Mouse (Mus musculus) macrophage (primary cell): ENCODE measurements around the gene Trim31. TPM values are rescaled to one million over a fixed set of nuclear protein-coding genes. Genes with fewer than 3 reads are reported as not detected.

ENCODE experiments used
- H3K27ac ChIP-seq: fragments of 350-480 bp; formaldehyde crosslinking; 2 replicates; pipeline ENCODE4 v1.9.0; 2021
- H3K36me3 ChIP-seq: fragments of 350-480 bp; formaldehyde crosslinking; 2 replicates; pipeline ENCODE4 v1.9.0; 2021; ENCODE audit errors: inconsistent target
- H3K4me3 ChIP-seq: fragments of 350-480 bp; formaldehyde crosslinking; 2 replicates; pipeline ENCODE4 v1.9.0; 2021; ENCODE audit errors: inconsistent target
- H3K79me2 ChIP-seq: fragments of 350-480 bp; formaldehyde crosslinking; 2 replicates; pipeline ENCODE4 v1.9.0; 2021; ENCODE audit errors: inconsistent target
- WGBS: methylation state at CpG from one replicate; pipeline ENCODE4 v1.1.7; 2026; ENCODE audit warnings: inconsistent platforms; ENCODE audit not compliant: missing documents; 5-methylcytosine and 5-hydroxymethylcytosine counted together
- polyA plus RNA-seq: library from polyadenylated mRNA; stranded (reverse); fragments of 250-400 nt; gene quantifications from 3 replicates; pipeline ENCODE4 v1.2.4, GENCODE M21; 2018; ENCODE audit warnings: inconsistent platforms
- total RNA-seq, 78 experiments: library from RNA; depleted of rRNA; stranded (reverse); fragments of 250-400 nt; gene quantifications; 1 replicate in 9 of 78; 2 replicates in 24 of 78; 3 replicates in 43 of 78; 4 replicates in 2 of 78; pipeline ENCODE4 v1.2.4; 2018; ENCODE audit warnings: inconsistent platforms in 56 of 78

Gene Trim31
- total RNA-seq (2018; cell fraction: chromatin; rRNA removed): not detected
- not detected for total RNA-seq (2018; cell fraction: cytosol; rRNA removed)
- total RNA-seq (2018; cell fraction: nucleus; rRNA removed): not detected
- polyA plus RNA-seq: not detected in 3 replicates

- no peak within 1 kb of the TSS for H3K27ac ChIP-seq
- H3K36me3 ChIP-seq: no peaks in the 10 kb centered on the region
- WGBS: 80% methylated on average over 6 of the region's 6 CpGs
- no peak within 1 kb of the TSS for H3K4me3 ChIP-seq
- no peaks in the 10 kb centered on the region for H3K79me2 ChIP-seq
Observed at GRCm38 (mm10) chr17:36897552-36898205, at the start of gene Trim31. Gene Trim31 (plus strand): TSS chr17:36898118.

- peaks cover 53% of the 10 kb centered on the region; the same call in 1 of the 2 replicates for H3K79me2 ChIP-seq
- WGBS: 83% methylated on average over 5 of the region's 5 CpGs
- H3K27ac ChIP-seq: peak overlapping the region; percentile 7; the same call in 1 of the 2 replicates
- H3K4me3 ChIP-seq: no peak overlapping the region
- peaks cover 41% of the 10 kb centered on the region for H3K36me3 ChIP-seq
Observed at GRCm38 (mm10) chr17:36848911-36849310, 49.0 kb upstream of the Trim31 start.

- H3K4me3 ChIP-seq: no peak overlapping the region
Observed at GRCm38 (mm10) chr17:36849992-36850391, 47.9 kb upstream of the Trim31 start.

GRCm38 (mm10) chr17:36851200-36851599 is 46.7 kb upstream of the Trim31 start:
- no peak overlapping the region for H3K27ac ChIP-seq
- 100% methylated on average over 5 of the region's 5 CpGs for WGBS
- H3K79me2 ChIP-seq: peaks cover 30% of the 10 kb centered on the region; the same call in 1 of the 2 replicates
- H3K4me3 ChIP-seq: no peak overlapping the region
- H3K36me3 ChIP-seq: peaks cover 59% of the 10 kb centered on the region

More at GRCm38 (mm10) chr17:36849992-36850391, 47.9 kb upstream of the Trim31 start:
- Histone ChIP-seq H3K79me2 (peaks cover 42% of the 10 kb centered on the region; the same call in 1 of the 2 replicates), H3K27ac (no peak overlapping the region), H3K36me3 (peaks cover 51% of the 10 kb centered on the region)
- WGBS: 94% methylated on average over 2 of the region's 2 CpGs

- Histone ChIP-seq H3K79me2 (peaks cover 26% of the 10 kb centered on the region; the same call in 1 of the 2 replicates), H3K27ac (no peak overlapping the region), H3K4me3 (no peak overlapping the region), H3K36me3 (peaks cover 61% of the 10 kb centered on the region)
- WGBS: 98% methylated on average over 5 of the region's 5 CpGs
Observed at GRCm38 (mm10) chr17:36851627-36852026, 46.3 kb upstream of the Trim31 start.

- Histone ChIP-seq H3K4me3 (no peak overlapping the region), H3K27ac (no peak overlapping the region), H3K79me2 (peaks cover 1% of the 10 kb centered on the region; the same call in 1 of the 2 replicates), H3K36me3 (peaks cover 81% of the 10 kb centered on the region)
- 88% methylated on average over 3 of the region's 3 CpGs for WGBS
Observed at GRCm38 (mm10) chr17:36855484-36855883, 42.4 kb upstream of the Trim31 start.

- no peak overlapping the region for H3K4me3 ChIP-seq
- peaks cover 74% of the 10 kb centered on the region for H3K36me3 ChIP-seq
- H3K79me2 ChIP-seq: no peaks in the 10 kb centered on the region
- whole genome bisulfite sequencing: 97% methylated on average over 4 of the region's 4 CpGs
- H3K27ac ChIP-seq: no peak overlapping the region
Observed at GRCm38 (mm10) chr17:36856236-36856635, 41.7 kb upstream of the Trim31 start.

- Histone ChIP-seq H3K4me3 (no peak overlapping the region), H3K79me2 (no peaks in the 10 kb centered on the region), H3K36me3 (peaks cover 54% of the 10 kb centered on the region), H3K27ac (no peak overlapping the region)
- 57% methylated on average over 3 of the region's 3 CpGs for WGBS
Observed at GRCm38 (mm10) chr17:36858181-36858580, 39.7 kb upstream of the Trim31 start.

GRCm38 (mm10) chr17:36861680-36862079 is 36.2 kb upstream of the Trim31 start:
- H3K36me3 ChIP-seq: peaks cover 21% of the 10 kb centered on the region
- no peak overlapping the region for H3K27ac ChIP-seq
- no peaks in the 10 kb centered on the region for H3K79me2 ChIP-seq
- WGBS: 29% methylated on average over 2 of the region's 2 CpGs
- H3K4me3 ChIP-seq: no peak overlapping the region

GRCm38 (mm10) chr17:36866719-36867527 is 31.0 kb upstream of the Trim31 start, which contains the start of gene Trim15:
Gene Trim15 (minus strand): TSS chr17:36867210.
- H3K36me3 ChIP-seq: no peaks in the 10 kb centered on the region
- H3K27ac ChIP-seq: no peak within 1 kb of the TSS
- no peak within 1 kb of the TSS for H3K4me3 ChIP-seq
- 22% methylated on average over 29 of the region's 29 CpGs for WGBS
- H3K79me2 ChIP-seq: no peaks in the 10 kb centered on the region

GRCm38 (mm10) chr17:36868836-36869235 is 29.1 kb upstream of the Trim31 start:
- no peak overlapping the region for H3K27ac ChIP-seq
- H3K36me3 ChIP-seq: no peaks in the 10 kb centered on the region
- no peak overlapping the region for H3K4me3 ChIP-seq
- 86% methylated on average over 1 of the region's 2 CpGs for WGBS
- no peaks in the 10 kb centered on the region for H3K79me2 ChIP-seq

GRCm38 (mm10) chr17:36869284-36869954 is 28.5 kb upstream of the Trim31 start, which contains the start of gene Trim10:
Gene Trim10 (plus strand): TSS chr17:36869574.
- WGBS: 95% methylated on average over 3 of the region's 4 CpGs
- no peaks in the 10 kb centered on the region for H3K79me2 ChIP-seq
- H3K4me3 ChIP-seq: no peak within 1 kb of the TSS
- no peak within 1 kb of the TSS for H3K27ac ChIP-seq
- H3K36me3 ChIP-seq: no peaks in the 10 kb centered on the region

- no peak overlapping the region for H3K27ac ChIP-seq
- no peaks in the 10 kb centered on the region for H3K36me3 ChIP-seq
- no peak overlapping the region for H3K4me3 ChIP-seq
- 80% methylated on average over 25 of the region's 25 CpGs for WGBS
- no peaks in the 10 kb centered on the region for H3K79me2 ChIP-seq
Observed at GRCm38 (mm10) chr17:36869955-36870810, 27.7 kb upstream of the Trim31 start.
